Mouse (Mus musculus): Measurements from ENCODE around the gene Syde2. TPM values are rescaled to one million over a fixed set of nuclear protein-coding genes. Genes with fewer than 3 reads are reported as not detected.

Syde2 gene
- polyA plus RNA-seq, 1 experiment from 2014 or later = 10.2 TPM

Other genes starting within 250 kb of the Syde2 start
- 17.4 and 22.2 TPM in 2 replicates for gene Ddah1, start 229.2 kb upstream of the Syde2 start, polyA plus RNA-seq (2015; fragmentation: Nextera tagmentation; extraction: Ambion mirVana)
- gene Bcl10, start 65.1 kb upstream of the Syde2 start, polyA plus RNA-seq (2015; fragmentation: Nextera tagmentation; extraction: Ambion mirVana) = 41.8 and 49.1 TPM in 2 replicates
- gene 2410004B18Rik, start 49.9 kb upstream of the Syde2 start, polyA plus RNA-seq (2015; fragmentation: Nextera tagmentation; extraction: Ambion mirVana) = 39.6 and 45.5 TPM in 2 replicates
- 0.37 and 0.74 TPM in 2 replicates for gene Wdr63, start 120.3 kb downstream of the Syde2 start, polyA plus RNA-seq (2015; fragmentation: Nextera tagmentation; extraction: Ambion mirVana)
- gene Mcoln3, start 129.6 kb downstream of the Syde2 start, polyA plus RNA-seq (2015; fragmentation: Nextera tagmentation; extraction: Ambion mirVana) = 0.79 and 1.1 TPM in 2 replicates
- gene Mcoln2, start 162.0 kb downstream of the Syde2 start, polyA plus RNA-seq (2015; fragmentation: Nextera tagmentation; extraction: Ambion mirVana) = 0.97 and 3.2 TPM in 2 replicates
- 36.0 and 43.7 TPM in 2 replicates for gene Lpar3, start 233.1 kb downstream of the Syde2 start, polyA plus RNA-seq (2015; fragmentation: Nextera tagmentation; extraction: Ambion mirVana)

All from heart, embryonic 16.5 days (tissue).